Mouse (Mus musculus): ENCODE measurements around the gene Vmn1r188. TPM values are rescaled to one million over a fixed set of nuclear protein-coding genes. Genes with fewer than 3 reads are reported as not detected.
"Not testable (repeated sequence)": the region's sequence is repeated elsewhere in the genome, so short reads cannot be mapped to it uniquely, and the experiment has no call there.

Vmn1r188 gene
- polyA plus RNA-seq, 1 experiment from 2014 or later, result not detected

GRCm38 (mm10) chr13:22040464-22041141 is 43.6 kb upstream of the Vmn1r188 start:
- ATAC-seq (ENCODE audit: low FRiP score) (peak; percentile 19), DNase-seq (ENCODE audit: low spot score, missing footprints) (peak; percentile 96)
- Histone ChIP-seq H3K4me3 (ENCODE audit: low read depth, low read length) (peak overlapping the region; percentile 37), H3K9ac (ENCODE audit: low read length) (peak overlapping the region; percentile 63), H3K36me3 (ENCODE audit: control insufficient read depth, insufficient read depth, low read length) (no peaks in the 10 kb centered on the region), H3K9me3 (ENCODE audit: control insufficient read depth, low read length) (no peaks in the 10 kb centered on the region), H3K27ac (ENCODE audit: low read depth, low read length) (peak overlapping the region; percentile 88), H3K4me1 (ENCODE audit: control insufficient read depth, insufficient read depth, low read length) (peaks cover 12% of the 10 kb centered on the region), H3K4me2 (peak overlapping the region; percentile 66), H3K27me3 (ENCODE audit: control insufficient read depth, insufficient read depth, low read length) (no peaks in the 10 kb centered on the region)
- under 1% methylated on average over 20 of the region's 24 CpGs for WGBS

GRCm38 (mm10) chr13:22041142-22041536 is 43.1 kb upstream of the Vmn1r188 start, which contains the start of gene Hist1h4i:
Gene Hist1h4i (minus strand): TSS chr13:22041362.
- ATAC-seq (ENCODE audit: low FRiP score) (peak; percentile 61), DNase-seq (ENCODE audit: low spot score, missing footprints) (peak; percentile 100)
- WGBS, result 0% methylated on average over 23 of the region's 27 CpGs
- Histone ChIP-seq H3K4me3 (ENCODE audit: low read depth, low read length) (peak within 1 kb of the TSS; percentile 37), H3K4me1 (ENCODE audit: control insufficient read depth, insufficient read depth, low read length) (peaks cover 11% of the 10 kb centered on the region), H3K9ac (ENCODE audit: low read length) (peak within 1 kb of the TSS; percentile 63), H3K4me2 (peak within 1 kb of the TSS; percentile 66), H3K27ac (ENCODE audit: low read depth, low read length) (peak within 1 kb of the TSS; percentile 88)
- H3K36me3 ChIP-seq (ENCODE audit: control insufficient read depth, insufficient read depth, low read length); H3K9me3 ChIP-seq (ENCODE audit: control insufficient read depth, low read length); H3K27me3 ChIP-seq (ENCODE audit: control insufficient read depth, insufficient read depth, low read length): not testable (repeated sequence)

- Histone ChIP-seq H3K27me3 (ENCODE audit: control insufficient read depth, insufficient read depth, low read length) (no peaks in the 10 kb centered on the region), H3K9ac (ENCODE audit: low read length) (peak overlapping the region; percentile 57), H3K36me3 (ENCODE audit: control insufficient read depth, insufficient read depth, low read length) (no peaks in the 10 kb centered on the region), H3K27ac (ENCODE audit: low read depth, low read length) (peak overlapping the region; percentile 88), H3K4me1 (ENCODE audit: control insufficient read depth, insufficient read depth, low read length) (peaks cover 4% of the 10 kb centered on the region; the same call in 1 of the 2 replicates), H3K4me3 (ENCODE audit: low read depth, low read length) (peak overlapping the region; percentile 29), H3K9me3 (ENCODE audit: control insufficient read depth, low read length) (no peaks in the 10 kb centered on the region), H3K4me2 (peak overlapping the region; percentile 66)
- DNase-seq (ENCODE audit: low spot score, missing footprints) (peak; percentile 93), ATAC-seq (ENCODE audit: low FRiP score) (no peak)
- 2% methylated on average over 13 of the region's 13 CpGs for WGBS
Observed at GRCm38 (mm10) chr13:22041651-22042567, 42.3 kb upstream of the Vmn1r188 start.

DNA sequence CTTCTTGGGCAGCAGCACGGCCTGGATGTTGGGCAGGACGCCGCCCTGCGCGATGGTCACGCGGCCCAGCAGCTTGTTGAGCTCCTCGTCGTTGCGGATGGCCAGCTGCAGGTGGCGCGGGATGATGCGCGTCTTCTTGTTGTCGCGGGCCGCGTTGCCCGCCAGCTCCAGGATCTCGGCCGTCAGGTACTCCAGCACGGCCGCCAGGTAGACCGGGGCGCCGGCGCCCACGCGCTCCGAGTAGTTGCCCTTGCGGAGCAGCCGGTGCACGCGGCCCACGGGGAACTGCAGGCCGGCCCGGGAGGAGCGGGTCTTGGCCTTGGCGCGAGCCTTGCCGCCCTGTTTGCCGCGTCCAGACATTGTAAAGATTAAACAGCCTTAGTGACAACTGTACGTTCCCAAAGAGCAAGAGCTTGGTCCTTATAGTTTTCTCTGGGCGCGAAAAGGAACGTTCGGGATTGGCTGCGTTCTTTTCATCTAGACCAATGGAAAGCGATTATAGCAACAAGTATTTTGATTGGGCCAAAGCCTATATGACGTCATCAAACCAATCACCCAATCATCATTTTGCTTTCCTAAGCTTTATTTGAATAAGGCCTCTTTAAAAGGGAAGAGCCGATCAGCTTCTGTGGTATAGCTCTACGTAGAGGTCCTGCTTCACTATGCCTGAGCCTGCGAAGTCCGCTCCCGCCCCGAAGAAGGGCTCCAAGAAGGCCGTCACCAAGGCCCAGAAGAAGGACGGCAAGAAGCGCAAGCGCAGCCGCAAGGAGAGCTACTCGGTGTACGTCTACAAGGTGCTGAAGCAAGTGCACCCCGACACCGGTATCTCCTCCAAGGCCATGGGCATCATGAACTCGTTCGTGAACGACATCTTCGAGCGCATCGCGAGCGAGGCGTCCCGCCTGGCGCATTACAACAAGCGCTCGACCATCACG is 41.4 kb upstream of the Vmn1r188 start, which contains the start of the genes Hist1h2ag and Hist1h2bj:
Gene Hist1h2ag, minus strand, starts transcription at position 377 of the 935 bp plus-strand sequence.
Gene Hist1h2bj, plus strand, starts transcription at position 647 of the 935 bp plus-strand sequence.
- H3K9me3 ChIP-seq (ENCODE audit: control insufficient read depth, low read length); H3K36me3 ChIP-seq (ENCODE audit: control insufficient read depth, insufficient read depth, low read length); H3K4me1 ChIP-seq (ENCODE audit: control insufficient read depth, insufficient read depth, low read length); H3K27me3 ChIP-seq (ENCODE audit: control insufficient read depth, insufficient read depth, low read length): not testable (repeated sequence)
- ATAC-seq (ENCODE audit: low FRiP score), result peak; percentile 91
- Histone ChIP-seq H3K9ac (ENCODE audit: low read length) (peak within 1 kb of the TSS; percentile 65), H3K27ac (ENCODE audit: low read depth, low read length) (peak within 1 kb of the TSS; percentile 88), H3K4me2 (peak within 1 kb of the TSS; percentile 66), H3K4me3 (ENCODE audit: low read depth, low read length) (peak within 1 kb of the TSS; percentile 33)
- under 1% methylated on average over 38 of the region's 80 CpGs for WGBS
- peak; percentile 100 for DNase-seq (ENCODE audit: low spot score, missing footprints)

DNA sequence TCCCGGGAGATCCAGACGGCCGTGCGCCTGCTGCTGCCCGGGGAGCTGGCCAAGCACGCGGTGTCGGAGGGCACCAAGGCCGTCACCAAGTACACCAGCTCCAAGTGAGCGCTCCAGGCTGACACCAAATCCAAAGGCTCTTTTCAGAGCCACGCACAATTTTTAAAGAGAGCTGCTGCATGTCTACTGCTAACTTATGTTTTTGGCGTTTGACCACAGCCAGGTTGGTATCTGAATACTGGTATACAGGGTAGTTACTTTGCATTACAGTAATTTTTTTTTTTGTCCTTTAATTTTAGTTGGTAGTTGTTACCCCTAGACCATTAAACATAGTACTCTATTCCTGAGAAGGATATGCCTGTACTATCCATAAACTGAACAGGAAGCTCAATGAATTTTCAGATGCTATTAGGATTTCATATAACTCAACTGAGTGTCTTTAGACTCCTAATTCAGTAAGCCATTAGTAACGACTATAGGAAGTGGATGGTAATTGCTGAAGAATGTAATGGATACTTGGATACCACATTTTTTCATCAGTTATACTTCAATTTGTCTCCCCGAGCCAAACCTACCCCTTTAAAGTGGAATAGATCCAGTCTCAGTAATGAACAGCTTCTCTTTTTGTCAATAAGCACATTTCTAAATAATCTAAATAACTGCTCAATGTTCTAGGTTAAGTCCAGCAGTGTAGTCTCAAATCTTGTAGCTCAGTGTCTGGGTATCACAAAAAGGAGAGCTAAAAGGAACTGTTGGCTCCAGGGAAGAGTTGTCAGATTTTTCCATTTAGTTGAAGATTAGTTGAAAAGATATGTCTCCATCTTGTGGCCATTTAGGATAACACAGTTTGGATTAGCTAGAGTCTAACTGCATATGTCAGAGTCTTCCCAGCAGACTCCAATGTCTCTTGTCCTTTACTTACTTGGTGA is 40.5 kb upstream of the Vmn1r188 start:
- H3K27me3 ChIP-seq (ENCODE audit: control insufficient read depth, insufficient read depth, low read length), result no peaks in the 10 kb centered on the region
- peak overlapping the region; percentile 65 for H3K9ac ChIP-seq (ENCODE audit: low read length)
- DNase-seq (ENCODE audit: low spot score, missing footprints) (peak; percentile 95), ATAC-seq (ENCODE audit: low FRiP score) (peak; percentile 20)
- no peaks in the 10 kb centered on the region for H3K9me3 ChIP-seq (ENCODE audit: control insufficient read depth, low read length)
- peaks cover 4% of the 10 kb centered on the region; the same call in 1 of the 2 replicates for H3K4me1 ChIP-seq (ENCODE audit: control insufficient read depth, insufficient read depth, low read length)
- WGBS, result 3% methylated on average over 10 of the region's 14 CpGs
- H3K36me3 ChIP-seq (ENCODE audit: control insufficient read depth, insufficient read depth, low read length), result no peaks in the 10 kb centered on the region
- H3K4me3 ChIP-seq (ENCODE audit: low read depth, low read length), result peak overlapping the region; percentile 33
- H3K27ac ChIP-seq (ENCODE audit: low read depth, low read length), result peak overlapping the region; percentile 78
- H3K4me2 ChIP-seq, result peak overlapping the region; percentile 60

DNA sequence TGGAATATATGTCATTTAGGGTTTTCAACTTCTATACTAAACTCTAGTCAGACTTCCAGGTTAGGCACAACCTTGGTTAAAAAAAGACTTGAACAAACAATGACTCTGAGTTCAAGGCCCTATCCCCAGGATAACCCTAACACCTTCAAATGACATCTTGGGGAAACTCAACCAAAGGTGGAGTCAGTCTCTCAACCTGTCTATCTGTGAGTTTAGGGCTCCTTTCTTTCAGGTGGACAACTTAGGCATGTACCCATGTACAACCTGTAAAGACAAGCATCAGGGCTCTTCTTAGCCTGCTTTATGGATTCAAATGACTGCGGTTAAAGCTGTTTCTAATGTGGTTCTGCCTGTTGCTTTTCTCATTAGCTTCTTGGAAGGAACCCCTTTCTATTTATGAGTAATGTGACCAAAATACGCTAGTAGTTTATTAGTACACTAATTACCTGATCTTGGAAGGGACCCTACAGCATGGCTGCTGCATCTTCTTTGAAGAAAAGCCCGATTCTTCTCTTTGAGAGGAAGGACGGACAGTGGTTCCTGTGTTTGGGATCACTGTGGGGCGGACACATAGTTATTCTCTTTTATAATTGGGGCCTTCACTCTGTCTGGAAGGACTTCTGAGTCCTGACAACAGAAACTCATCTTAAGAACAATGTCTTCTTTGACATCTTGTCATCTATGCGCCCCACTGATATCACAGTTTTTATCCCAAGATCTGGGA is 39.6 kb upstream of the Vmn1r188 start:
- H3K4me1 ChIP-seq (ENCODE audit: control insufficient read depth, insufficient read depth, low read length), result peaks cover 5% of the 10 kb centered on the region; the same call in 1 of the 2 replicates
- ATAC-seq (ENCODE audit: low FRiP score), result no peak
- no peaks in the 10 kb centered on the region for H3K9me3 ChIP-seq (ENCODE audit: control insufficient read depth, low read length)
- H3K4me2 ChIP-seq, result peak overlapping the region; percentile 60
- peak overlapping the region; percentile 33; the same call in 1 of the 2 replicates for H3K4me3 ChIP-seq (ENCODE audit: low read depth, low read length)
- H3K27ac ChIP-seq (ENCODE audit: low read depth, low read length), result no peak overlapping the region; the same call in 1 of the 2 replicates
- peak; percentile 70 for DNase-seq (ENCODE audit: low spot score, missing footprints)
- no peaks in the 10 kb centered on the region for H3K36me3 ChIP-seq (ENCODE audit: control insufficient read depth, insufficient read depth, low read length)
- H3K27me3 ChIP-seq (ENCODE audit: control insufficient read depth, insufficient read depth, low read length), result no peaks in the 10 kb centered on the region
- WGBS, result 91% methylated on average over 6 of the region's 6 CpGs
- 0 out of 2 replicates have a peak overlapping the region, but pooled peaks have one; percentile 33 for H3K9ac ChIP-seq (ENCODE audit: low read length)

DNA sequence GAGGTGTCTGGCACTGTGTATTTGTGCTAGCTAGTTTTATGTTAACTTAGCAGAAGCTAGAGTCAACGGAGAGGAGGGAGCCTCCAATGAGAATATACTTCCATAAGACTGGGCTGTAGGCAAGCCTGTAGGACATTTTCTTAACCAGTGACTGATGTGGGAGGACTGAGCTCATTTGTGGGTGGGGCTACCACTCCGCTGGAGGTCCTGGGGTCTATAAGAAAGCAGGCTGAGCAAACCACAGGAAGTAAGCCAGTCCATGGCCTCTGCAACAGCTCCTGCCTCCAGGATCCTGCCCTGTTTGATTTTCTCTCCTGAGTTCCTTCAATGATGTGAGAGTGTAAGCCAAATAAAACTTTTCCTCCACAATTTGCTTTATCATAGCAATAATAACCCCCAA is 38.9 kb upstream of the Vmn1r188 start:
- H3K4me3 ChIP-seq (ENCODE audit: low read depth, low read length), result no peak overlapping the region
- ATAC-seq (ENCODE audit: low FRiP score) (no peak), DNase-seq (ENCODE audit: low spot score, missing footprints) (peak; percentile 0)
- WGBS, result 61% methylated on average over 2 of the region's 2 CpGs
- no peaks in the 10 kb centered on the region for H3K36me3 ChIP-seq (ENCODE audit: control insufficient read depth, insufficient read depth, low read length)
- H3K4me1 ChIP-seq (ENCODE audit: control insufficient read depth, insufficient read depth, low read length), result peaks cover 5% of the 10 kb centered on the region; the same call in 1 of the 2 replicates
- no peak overlapping the region for H3K27ac ChIP-seq (ENCODE audit: low read depth, low read length)
- no peak overlapping the region for H3K9ac ChIP-seq (ENCODE audit: low read length)
- no peaks in the 10 kb centered on the region for H3K27me3 ChIP-seq (ENCODE audit: control insufficient read depth, insufficient read depth, low read length)
- no peak overlapping the region for H3K4me2 ChIP-seq
- H3K9me3 ChIP-seq (ENCODE audit: control insufficient read depth, low read length), result no peaks in the 10 kb centered on the region
